Mouse (Mus musculus): Measurements from ENCODE around the gene Gria1.

DNA sequence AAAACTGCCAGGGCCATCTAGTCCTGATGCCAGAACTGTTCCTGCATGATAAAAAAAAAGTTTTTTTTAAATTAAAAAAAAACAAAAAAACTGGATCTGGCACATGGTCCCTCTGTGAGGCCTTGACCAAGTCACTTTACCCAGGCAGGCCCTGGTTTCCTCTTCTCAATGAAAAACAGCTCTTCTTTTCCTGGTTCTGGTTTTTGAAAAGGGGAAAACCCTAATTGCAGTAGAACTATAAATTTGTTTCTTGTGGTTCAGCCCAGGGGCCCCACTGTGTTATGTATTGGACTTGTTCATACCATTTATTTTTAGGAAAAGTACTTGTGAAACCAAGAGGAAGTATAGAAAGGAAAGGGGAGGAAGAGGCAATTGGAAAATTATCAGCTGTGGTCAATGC lies 232.6 kb downstream of the Gria1 start:
- no peak for TF ChIP-seq CTCF (IDR thresholded peaks at IDR 0.05; ENCODE audit: insufficient read depth, low read depth, low read length)
- TF ChIP-seq POLR2A (IDR thresholded peaks at IDR 0.05; ENCODE audit: insufficient read depth, low read depth, low read length), result no peak
